Mouse (Mus musculus) thymus, adult 2 months (tissue): ENCODE data around the gene Otulinl.

Source experiments
- CTCF ChIP-seq: fragments of 200-500 bp; IDR thresholded peaks from 2 replicates; pipeline ENCODE4 v1.5.1; 2012; ENCODE audit warnings: mild to moderate bottlenecking, control low read depth, low read length, moderate library complexity, borderline replicate concordance; ENCODE audit not compliant: control insufficient read depth, poor library complexity, insufficient read depth; ENCODE audit errors: extremely low read depth
- POLR2A ChIP-seq: fragments of 200-500 bp; IDR thresholded peaks from 2 replicates; pipeline ENCODE4 v1.6.1; 2012; ENCODE audit warnings: mild to moderate bottlenecking, low read length, control low read depth, moderate library complexity; ENCODE audit not compliant: control insufficient read depth, poor library complexity, insufficient read depth; ENCODE audit errors: extremely low read depth

GRCm38 (mm10) chr15:27671612-27672245 is 9.7 kb downstream of the Otulinl start:
- TF ChIP-seq CTCF, result no peak
- no peak for TF ChIP-seq POLR2A
